Mouse (Mus musculus) thymus, postnatal 25 days (tissue): ENCODE data around the gene Pepd.

Experiments
- DNase-seq: peaks from one replicate; pipeline ENCODE4 v3.0.0; 2022

Pepd gene

DNA sequence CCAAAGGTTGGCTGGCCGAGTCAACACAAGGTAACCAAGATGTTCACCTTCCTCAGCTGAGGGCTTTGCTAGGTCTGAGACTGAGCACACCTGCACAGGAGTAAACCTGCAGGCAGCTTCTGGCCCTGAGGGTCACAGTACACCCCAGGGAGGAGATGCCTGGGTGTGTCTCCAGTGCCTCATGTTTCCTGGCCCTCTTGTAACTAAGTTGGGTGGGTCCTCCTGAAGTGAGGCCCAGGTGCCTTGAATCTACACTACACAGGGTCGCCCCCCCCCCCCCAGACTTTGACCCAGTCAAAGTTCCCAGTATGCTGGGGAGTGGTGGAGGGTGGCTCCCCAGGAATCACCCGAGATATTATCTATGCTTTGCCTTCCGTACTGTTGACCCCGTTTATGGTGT lies 117.0 kb downstream of the Pepd start:
- DNase-seq, result no peak

DNA sequence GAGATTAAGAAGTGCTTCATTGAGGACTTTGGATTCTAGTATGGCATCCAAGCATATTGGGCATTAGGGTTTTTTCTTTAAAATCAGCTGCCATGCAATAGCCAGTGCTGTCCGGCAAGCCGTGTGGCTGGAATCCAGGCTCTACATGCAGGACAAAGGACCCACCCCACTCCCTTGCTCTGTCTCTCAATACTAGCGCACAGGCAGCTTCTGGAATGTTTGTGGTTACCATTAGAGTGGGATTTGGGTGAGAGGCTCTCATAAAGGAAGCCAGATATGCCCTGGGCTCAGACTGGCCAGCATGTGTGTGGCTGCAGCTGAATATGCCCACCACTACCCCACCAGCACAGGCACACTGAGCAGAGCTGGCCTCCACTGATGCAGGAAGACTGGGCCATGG lies 117.5 kb downstream of the Pepd start:
- no peak for DNase-seq

DNA sequence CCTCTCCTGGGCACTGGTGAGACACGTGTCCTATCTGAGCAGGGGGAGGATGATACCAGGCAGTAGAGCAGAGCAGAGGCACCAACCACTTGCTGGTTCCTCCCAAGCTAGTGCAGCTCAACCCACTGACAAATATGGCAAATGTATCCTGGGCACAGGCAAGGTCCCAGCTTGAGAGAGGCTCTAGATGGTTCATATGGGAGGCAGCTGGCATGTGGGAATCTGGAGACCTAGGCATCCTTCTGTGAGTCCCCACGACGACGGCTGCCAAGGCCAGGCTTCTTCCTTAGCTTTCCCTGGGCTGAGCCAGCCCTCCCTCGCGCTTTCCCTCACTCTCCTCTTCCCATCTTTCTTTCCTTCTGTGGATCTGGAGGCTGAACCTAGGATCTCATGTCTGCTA lies 118.4 kb downstream of the Pepd start:
- DNase-seq, result no peak

DNA sequence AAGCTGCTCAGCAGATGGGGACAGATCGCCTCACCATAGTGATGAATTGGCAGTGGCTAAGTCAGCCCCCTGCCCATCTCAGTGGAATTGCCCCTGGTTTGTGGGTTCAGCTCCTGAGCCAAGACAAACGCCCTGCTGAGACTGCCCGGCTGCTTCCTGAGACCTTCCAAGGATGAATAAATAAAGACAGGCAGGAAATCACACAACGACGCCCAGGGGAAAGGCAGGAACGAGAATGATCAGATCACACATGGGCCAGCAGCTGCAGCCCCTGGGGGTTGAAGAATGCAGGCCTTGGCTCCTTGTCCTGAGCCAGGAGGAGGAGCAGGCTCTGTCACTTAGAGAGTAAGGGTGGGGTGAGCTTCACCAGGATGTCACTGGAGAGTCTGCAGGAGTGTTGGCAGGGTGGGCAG lies 123.0 kb downstream of the Pepd start:
- no peak for DNase-seq

DNA sequence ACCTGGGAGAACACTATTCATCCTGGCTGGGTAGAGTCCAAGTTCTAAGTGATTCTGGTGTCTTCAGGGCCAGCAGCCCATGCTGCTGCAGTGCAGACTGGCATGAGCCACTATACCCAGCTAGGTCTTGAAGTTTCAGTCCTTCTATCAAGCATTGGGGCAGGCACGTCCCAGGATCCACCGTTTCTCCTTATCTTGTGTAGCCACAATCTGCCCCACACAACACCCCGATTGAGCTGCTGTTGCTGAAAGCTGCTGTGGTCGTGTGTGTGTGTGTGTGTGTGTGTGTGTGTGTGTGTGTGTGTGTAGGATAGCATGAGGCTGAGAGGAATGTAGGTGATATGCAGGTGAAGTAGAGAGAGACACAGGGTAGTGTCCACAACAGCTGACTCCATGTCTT lies 123.4 kb downstream of the Pepd start:
- DNase-seq, result no peak

DNA sequence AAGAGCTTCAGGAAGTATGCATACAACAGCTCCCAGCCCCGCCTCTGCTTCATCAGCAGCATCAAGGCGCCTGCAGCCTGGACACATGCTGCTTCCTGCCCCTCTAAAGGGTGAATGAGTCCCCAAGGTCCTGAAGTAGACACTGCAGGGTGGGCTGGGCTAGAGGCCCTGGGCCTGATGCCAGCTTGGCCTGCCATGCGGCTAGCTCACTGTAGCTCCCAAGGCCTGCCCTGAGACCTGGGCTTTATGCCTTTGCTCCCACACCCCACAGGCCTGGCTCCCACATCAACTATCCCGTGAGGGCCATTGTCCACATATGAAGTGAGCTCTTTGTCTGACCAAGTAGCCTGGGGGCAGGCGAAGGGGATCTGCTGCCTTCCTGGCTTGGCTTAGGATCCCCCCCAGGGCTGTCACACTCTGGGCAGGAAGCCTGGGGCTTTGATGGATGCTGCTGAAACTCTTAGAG lies 124.1 kb downstream of the Pepd start:
- DNase-seq, result no peak

DNA sequence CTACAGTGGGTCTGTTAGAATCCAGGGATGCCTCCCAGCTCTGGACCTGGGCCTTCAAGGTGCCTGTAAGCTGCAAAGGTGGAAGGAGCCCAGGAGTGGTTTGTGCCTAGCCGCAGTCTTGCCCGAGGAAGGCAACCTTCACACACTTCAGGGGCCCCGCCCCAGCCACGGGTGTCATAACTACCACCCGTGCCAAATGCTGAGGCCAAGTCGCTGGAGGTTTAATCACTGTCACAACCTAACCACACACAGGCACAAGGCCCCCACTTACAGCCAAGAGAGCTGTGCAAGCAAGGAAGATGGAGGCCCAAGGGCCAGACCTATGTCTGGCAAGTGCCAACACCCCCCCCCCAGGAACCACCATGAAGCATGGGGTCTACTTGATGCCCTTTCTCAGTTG lies 125.2 kb downstream of the Pepd start:
- no peak for DNase-seq

DNA sequence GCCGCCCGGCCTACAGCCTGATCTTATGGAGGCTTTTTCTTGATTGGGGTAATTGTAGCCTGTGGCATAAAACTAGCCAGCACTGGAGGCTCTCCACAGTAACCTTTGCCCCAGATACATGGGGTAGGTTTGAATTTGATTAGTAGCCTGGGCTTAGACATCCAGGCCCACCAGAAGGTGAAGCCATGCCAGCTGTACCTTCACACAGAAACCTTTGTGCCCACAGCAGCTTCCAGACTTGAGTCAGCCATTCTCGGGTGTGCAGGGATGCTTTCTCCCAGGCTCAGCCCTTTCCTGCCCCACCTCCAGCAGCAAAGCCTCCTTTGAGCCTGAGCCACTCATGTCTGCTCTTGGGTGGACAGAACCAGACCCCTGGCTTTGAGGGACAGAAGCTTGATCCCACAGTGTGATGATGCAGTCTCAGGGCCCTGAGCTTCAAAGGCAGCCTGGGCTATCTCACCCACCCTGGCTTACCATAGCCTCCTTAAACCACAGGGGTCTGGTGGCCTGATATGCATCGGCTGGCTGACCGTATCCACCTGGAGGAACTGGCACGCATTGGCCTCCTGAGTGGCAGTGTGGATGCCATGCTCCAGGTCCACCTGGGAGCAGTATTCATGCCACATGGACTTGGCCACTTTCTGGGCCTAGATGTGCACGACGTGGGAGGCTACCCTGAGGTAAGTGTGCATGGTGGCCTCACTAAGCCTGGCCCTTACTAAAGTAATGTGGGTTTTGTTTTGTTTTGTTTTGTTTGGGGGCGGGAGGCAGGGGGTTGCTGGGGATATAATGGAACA lies 128.2 kb downstream of the Pepd start:
- DNase-seq, result no peak

DNA sequence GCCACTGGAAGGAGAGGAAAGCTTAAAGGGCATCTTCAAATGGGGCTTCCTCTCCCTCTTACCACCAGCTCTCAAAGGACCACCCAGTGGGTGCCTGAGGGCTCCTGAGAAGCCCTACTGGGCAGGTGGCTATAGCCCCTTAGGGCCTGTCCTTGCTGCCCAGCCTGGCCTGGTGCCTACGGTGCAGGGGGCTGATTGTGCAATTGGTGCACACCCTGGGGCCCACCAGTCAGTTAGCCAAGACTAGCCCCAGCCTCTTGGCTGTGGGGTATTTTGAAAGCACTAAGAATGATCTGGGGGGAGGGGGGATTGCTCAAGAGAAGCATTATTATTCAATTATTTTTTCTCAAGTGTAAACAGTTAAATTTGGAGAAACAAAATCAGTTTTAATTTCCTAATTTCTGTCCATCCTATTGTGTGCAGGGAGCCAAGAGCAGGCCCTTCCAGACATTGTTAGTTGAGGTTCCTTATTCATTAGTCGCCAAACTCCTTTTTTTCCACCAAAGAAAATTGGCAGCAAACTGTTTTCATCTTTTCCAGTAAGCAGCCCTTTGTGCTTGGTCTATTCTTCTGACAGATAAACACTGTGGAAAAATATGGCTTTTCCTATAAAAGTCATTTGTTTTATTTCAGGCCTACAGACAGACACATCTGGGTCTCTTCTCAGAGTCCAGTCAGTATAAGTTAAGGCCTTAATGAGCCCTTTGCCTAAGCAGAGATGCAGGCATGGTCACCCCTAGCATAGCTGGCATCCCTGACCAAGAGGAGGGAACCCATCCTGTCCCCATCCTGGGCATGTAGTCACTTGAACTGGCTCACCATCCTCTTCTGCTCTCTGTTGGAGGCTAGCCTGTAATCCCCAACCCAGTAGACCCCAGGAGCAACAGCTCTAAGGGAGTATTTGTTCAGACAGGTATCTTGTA lies 129.4 kb downstream of the Pepd start:
- DNase-seq, result no peak

DNA sequence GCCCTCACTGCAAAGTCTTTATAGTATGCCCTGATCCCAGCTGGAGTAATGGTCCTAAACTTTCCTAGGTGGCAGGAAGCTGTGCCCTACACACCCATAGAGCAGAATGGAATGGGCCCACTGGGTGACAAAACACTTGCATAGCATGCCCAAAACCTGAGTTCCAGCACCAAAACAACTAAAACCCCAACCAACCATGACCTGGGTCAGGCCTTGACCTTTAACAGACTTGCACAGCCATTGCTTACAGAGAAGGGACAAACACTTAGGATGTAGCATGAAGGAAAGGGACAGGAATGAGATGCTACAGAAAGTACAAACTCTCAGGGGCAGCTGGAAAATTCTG lies 130.0 kb downstream of the Pepd start:
- DNase-seq, result no peak

DNA sequence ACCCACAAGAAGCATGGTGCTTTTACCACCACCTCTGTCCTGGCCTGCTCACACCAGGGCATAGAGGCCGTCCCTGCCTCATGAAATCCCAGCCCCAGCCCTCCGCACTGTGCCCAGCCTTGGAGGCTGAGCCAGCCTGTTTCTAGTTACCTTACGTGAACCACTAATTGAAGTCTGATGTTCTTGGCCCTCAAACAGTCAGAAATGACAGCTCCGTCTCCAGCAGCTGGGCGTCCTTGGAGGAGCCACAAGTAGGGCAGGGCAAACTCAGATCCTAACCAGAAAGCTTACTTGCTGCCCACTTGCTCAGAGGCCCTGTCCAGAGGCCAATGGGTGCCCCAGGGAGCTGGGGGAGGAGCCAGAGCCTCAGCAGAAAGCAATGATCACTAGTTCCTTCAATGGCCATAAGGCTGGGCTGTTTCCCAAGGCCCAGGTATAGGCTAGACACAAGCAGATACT lies 130.6 kb downstream of the Pepd start:
- no peak for DNase-seq

DNA sequence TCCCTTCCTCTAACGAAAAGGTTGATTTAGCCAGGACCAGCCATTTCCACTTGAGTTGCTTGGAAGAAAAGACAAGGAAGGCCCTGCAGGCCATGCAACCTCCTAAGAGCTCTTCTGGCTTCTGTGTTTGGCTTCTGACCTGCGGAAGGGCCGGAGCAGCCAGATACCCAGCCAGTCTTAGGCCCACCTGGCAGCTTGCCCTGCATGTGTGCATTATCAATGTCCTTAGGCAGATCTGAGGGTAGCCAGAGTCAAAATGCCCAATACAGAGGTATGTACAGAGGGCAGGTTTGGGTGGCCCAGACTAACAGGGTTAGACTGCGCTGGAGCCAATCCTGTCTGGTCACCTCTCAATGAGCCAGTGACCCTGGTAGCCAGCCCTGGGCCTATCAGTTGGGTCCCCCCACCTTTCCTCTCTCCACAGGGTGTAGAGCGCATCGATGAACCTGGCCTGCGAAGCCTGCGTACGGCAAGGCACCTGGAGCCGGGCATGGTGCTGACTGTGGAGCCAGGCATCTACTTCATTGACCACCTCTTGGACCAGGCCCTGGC lies 131.2 kb downstream of the Pepd start:
- no peak for DNase-seq

DNA sequence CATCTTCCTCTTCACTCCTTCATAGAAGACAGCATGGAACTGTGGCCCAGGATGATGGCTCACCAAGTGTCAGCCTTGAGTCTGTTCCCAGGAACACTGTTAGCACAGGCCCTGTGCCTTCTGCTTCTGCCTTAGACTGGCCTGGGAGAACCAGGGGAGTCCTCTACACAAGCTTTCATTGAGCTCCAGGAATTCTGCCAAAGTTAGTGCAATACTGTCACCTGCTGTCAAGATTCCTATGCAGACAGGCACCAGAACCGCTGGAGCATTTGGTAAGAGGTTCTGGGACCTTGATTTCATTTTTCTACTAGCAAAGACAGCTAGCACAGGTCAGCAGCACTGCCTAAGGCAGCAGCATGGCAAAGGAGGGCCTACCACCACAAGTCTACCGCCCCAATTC lies 132.5 kb downstream of the Pepd start:
- no peak for DNase-seq

DNA sequence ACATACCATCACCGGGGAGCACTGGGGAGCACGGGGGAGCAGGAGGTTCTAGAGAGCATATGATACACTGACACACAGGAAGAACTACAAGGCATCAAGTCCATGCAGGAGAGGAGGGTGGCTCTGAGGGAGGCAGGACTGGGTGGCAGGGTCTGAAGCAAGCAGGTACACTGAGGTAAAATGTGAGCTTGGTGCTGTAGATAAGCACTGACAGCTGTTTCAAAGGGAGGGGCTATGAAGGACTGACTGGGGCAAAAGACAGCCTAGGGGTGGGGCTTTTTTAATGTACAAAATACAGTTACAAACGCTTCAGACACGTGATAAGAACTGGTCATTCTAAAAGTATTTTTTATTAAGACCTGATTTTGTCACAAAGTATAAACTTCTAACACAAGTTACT lies 133.9 kb downstream of the Pepd start:
- no peak for DNase-seq

DNA sequence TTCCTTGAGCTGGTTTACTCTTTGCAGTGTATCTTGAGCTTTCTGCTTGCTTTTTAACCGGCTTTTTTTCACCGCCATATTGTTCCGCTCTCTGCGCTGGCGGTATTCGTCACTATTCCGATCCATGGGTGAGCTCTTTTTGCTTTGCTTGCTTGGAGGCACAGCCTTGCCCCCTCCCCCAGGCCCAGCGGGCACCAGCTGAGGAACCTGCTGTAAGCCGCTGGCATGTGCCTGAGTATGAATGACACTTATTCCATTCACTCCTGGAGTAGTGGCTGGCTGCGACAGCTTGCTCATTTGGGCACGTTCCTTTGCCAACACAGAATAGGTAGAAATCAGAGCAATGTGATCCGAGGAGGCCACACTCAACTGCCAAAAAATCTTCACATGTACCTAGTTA lies 138.4 kb downstream of the Pepd start:
- no peak for DNase-seq

DNA sequence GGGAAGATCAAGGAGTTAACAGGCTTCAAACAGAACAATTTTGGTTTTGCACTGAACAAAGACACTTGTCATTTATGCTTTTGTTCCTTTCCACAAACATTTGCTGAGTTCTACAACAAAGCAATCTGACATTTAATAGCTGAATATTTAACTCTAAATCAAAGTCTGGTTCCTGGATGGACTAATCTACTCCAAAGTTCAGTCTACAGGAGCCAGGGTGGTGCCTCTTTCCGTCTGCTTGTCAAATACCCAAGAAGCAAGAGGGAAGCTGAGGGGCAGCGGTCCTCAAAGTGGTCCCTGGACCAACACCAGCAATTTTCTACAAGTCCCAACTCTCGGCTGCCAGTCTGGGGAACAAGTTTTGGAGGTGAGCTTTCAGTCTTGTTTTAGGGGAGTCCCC lies 141.0 kb downstream of the Pepd start:
- DNase-seq, result no peak

DNA sequence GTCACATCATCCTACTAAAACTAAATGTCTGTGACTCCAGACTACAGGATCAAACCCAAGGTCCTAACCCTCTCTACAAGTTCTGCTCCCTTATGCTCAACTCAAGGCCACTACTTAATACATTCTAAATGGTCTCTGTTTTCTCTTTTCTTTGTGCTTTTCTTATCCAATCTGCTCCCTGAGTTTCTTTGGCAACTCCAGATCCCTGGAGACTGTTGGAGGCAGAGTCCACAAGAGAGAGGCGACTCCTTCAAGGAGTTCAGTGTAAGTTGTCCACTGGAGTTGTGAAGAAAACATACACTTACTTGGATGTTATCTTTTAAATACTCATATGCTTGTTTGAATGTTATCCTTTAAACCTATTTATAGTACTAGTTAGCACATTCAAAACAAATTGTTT lies 142.1 kb downstream of the Pepd start:
- no peak for DNase-seq

DNA sequence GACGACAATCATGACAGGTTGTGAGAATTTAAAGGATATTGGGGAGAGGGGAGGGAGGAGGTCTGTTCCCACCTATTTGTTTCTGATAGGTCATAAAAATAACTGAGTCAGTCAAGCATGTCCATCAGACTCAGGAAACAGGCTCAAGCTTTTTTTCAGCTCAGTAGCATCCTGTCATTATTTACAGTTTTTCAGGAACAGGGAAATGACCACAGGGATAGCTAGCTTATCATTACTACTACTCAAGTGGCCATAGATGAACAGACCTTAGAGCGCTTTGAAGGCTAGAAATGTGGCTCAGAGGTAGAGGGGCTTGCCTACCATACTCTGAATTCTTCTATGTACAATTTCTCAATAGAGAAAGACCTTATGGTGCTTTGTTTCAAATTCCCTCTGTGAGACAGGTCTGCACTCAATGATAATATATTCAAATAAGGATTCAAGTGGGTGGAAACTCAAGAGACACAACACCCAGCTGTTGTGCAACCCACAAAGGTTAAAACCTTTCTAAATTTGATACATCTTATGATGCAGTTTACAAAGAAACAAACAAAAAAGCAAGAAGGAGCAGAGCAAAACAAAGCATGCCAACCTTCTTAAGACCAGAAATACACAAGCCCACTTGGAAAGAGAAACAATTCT lies 142.9 kb downstream of the Pepd start:
- no peak for DNase-seq

DNA sequence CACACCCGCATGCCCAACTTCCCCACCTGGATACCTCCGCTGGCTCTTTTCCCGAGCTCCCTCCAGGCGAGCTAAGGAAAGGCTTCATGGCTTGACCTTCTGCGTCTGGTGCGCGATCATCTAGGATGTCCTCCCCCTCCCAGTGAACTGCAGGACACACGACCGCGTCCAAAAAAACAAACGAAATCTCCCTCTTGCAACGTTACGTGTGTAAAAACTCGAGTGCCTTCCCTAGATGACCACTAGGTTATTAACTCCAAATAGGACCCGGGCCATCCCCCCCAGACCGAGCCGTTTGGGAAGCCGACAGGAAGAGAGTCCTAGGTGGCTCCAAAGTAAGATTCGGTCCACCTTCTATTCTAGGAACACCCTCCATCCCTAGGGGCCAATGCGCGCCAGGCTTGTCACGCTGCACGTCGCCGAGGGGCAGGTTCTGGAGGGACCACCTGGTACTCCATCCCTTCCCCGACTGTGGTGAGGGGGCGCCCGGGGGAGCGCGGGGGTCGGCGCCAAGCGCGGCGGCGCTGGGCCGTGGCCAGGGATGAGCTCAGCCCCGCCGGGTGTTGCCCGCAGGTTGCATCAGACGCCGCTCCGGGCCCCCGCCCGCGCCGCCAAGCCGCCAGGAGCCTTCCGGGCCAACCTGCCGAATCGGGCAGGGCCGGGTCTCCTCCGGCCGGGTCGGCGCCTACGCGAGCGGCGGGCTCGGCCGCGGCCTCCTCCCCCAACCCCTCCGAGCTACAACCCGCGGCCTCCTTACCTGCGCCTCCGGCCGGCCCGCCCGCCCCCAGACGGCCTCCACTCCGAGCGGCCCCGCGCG lies 143.6 kb downstream of the Pepd start:
- DNase-seq, result no peak

DNA sequence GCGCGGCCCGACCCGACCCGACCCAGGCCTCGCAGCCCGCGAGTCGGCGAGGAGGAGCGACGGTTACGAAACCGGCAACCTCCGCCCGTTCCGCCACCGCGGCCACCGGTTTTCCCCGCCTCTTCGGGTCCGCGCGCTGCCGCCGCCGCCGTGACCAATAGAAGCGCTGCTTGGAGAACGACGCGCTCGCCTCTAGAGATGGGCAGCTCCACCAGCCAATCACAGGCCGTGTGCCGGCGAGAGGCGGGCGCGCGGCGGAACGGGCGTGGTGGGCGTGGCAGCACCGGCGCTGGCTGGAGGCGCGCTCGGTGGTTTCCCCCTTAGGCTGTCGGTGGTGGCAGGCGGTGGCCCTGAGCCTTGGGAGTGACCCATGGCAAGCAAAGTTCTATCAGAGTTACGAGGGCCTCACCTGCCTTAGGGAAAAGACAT lies 144.3 kb downstream of the Pepd start, which contains the start of gene Cebpg:
Gene Cebpg, minus strand, starts transcription at position 138 of the 429 bp plus-strand sequence.
- DNase-seq, result peak; percentile 98

DNA sequence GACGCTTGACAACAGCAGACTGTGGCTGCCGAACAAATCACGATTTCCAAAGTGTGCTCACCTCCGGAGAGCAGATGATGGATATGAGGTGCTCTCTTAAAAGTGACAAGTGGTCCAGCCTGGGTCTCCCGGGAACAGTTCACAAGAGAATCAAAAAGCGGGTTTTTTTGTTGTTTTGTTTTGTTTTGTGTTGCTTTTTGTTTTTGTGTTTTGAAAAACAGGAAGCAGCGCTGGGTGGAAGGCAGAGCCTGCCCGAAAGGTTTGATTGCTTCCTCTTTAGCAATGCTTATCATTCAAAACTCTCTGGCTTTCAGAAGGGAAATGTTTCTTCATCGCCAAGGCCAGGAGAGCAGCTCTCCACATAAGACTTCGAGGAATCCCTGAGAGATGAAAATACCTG lies 144.8 kb downstream of the Pepd start:
- no peak for DNase-seq

DNA sequence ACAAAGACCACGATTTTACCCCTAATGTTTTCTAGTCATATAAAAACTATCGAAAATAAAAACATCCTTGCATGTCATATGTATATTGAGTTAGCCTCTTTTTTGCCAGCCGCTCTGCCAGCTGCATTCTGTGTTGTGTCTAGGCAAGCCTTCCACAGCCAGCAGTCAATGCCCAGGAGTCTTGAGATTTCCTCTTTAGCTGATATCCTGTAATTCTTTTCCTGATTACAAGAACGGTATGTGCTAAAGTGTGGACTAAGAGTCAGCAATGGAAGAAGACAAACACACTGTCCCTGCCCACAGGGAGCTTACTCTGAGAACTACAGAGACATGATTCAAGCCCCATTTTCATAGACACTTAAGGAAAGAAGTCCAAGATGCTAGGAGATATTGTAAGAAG lies 145.4 kb downstream of the Pepd start:
- DNase-seq, result no peak
